Mouse (Mus musculus) thymus, adult 2 months (tissue): ENCODE data around the gene Recql5. TPM values are rescaled to one million over a fixed set of nuclear protein-coding genes. Genes with fewer than 3 reads are reported as not detected.

Experiments
- DNase-seq: peaks from one replicate; pipeline ENCODE4 v3.0.0; 2021
- H3K27ac ChIP-seq: fragments of 200-500 bp; 2 replicates; pipeline ENCODE4 v1.5.1; 2012; ENCODE audit warnings: low read length, control low read depth; ENCODE audit not compliant: control insufficient read depth, insufficient read depth
- H3K27me3 ChIP-seq: fragments of 200-500 bp; 2 replicates; pipeline ENCODE4 v1.6.1; 2012; ENCODE audit warnings: mild to moderate bottlenecking, low read length, moderate library complexity, mixed read lengths; ENCODE audit not compliant: control insufficient read depth, insufficient read depth
- H3K36me3 ChIP-seq: fragments of 200-500 bp; 2 replicates; pipeline ENCODE4 v1.6.1; 2012; ENCODE audit warnings: mild to moderate bottlenecking, low read length, moderate library complexity; ENCODE audit not compliant: control insufficient read depth, insufficient read depth
- H3K4me1 ChIP-seq: fragments of 200-500 bp; replicated peaks from 2 replicates; pipeline ENCODE4 v1.6.1; 2012; ENCODE audit warnings: low read length; ENCODE audit not compliant: control insufficient read depth, insufficient read depth
- H3K4me3 ChIP-seq: fragments of 200-500 bp; 2 replicates; pipeline ENCODE4 v1.5.1; 2012; ENCODE audit warnings: mild to moderate bottlenecking, low read length, control low read depth, moderate library complexity; ENCODE audit not compliant: control insufficient read depth, insufficient read depth
- CTCF ChIP-seq: fragments of 200-500 bp; IDR thresholded peaks from 2 replicates; pipeline ENCODE4 v1.5.1; 2012; ENCODE audit warnings: mild to moderate bottlenecking, control low read depth, low read length, moderate library complexity, borderline replicate concordance; ENCODE audit not compliant: control insufficient read depth, poor library complexity, insufficient read depth; ENCODE audit errors: extremely low read depth
- POLR2A ChIP-seq: fragments of 200-500 bp; IDR thresholded peaks from 2 replicates; pipeline ENCODE4 v1.6.1; 2012; ENCODE audit warnings: mild to moderate bottlenecking, low read length, control low read depth, moderate library complexity; ENCODE audit not compliant: control insufficient read depth, poor library complexity, insufficient read depth; ENCODE audit errors: extremely low read depth
- whole genome bisulfite sequencing: fragments of 180-500 bp; shearing (Covaris S2); methylation state at CpG from one replicate; pipeline ENCODE4 v1.1.7; 2018; 5-methylcytosine and 5-hydroxymethylcytosine counted together
- polyA plus RNA-seq: library from polyadenylated mRNA; depleted of rRNA; stranded (reverse); fragments of >200 nt; gene quantifications from 2 replicates; pipeline ENCODE4 v1.2.3, GENCODE M21; 2012

Recql5 gene
- polyA plus RNA-seq, 1 experiment = 32.4 TPM

GRCm38 (mm10) chr11:115906521-115906920 is 26.8 kb downstream of the Recql5 start:
- Histone ChIP-seq H3K4me1 (peaks cover 57% of the 10 kb centered on the region), H3K4me3 (no peak overlapping the region), H3K27me3 (no peaks in the 10 kb centered on the region), H3K36me3 (no peaks in the 10 kb centered on the region), H3K27ac (no peak overlapping the region)
- TF ChIP-seq CTCF = no peak
- no peak for TF ChIP-seq POLR2A
- no peak for DNase-seq
- WGBS = 94% methylated on average over 5 of the region's 5 CpGs

- no peak for DNase-seq
- no peak overlapping the region for H3K4me3 ChIP-seq
- no peaks in the 10 kb centered on the region for H3K36me3 ChIP-seq
- WGBS = 94% methylated on average over 3 of the region's 3 CpGs
- no peaks in the 10 kb centered on the region for H3K27me3 ChIP-seq
- H3K4me1 ChIP-seq = peaks cover 57% of the 10 kb centered on the region
- H3K27ac ChIP-seq = 0 out of 2 replicates have a peak overlapping the region, but pooled peaks have one; percentile 6
- TF ChIP-seq POLR2A = no peak
These were observed 27.2 kb downstream of the Recql5 start for GRCm38 (mm10) chr11:115906116-115906515.

GRCm38 (mm10) chr11:115904956-115905790 is 28.1 kb downstream of the Recql5 start:
- Histone ChIP-seq H3K4me1 (peaks cover 63% of the 10 kb centered on the region), H3K27ac (peak overlapping the region; percentile 58), H3K36me3 (no peaks in the 10 kb centered on the region), H3K27me3 (no peaks in the 10 kb centered on the region), H3K4me3 (peak overlapping the region; percentile 8; the same call in 1 of the 2 replicates)
- no peak for TF ChIP-seq POLR2A
- TF ChIP-seq CTCF = no peak
- no peak for DNase-seq
- WGBS = 62% methylated on average over 16 of the region's 16 CpGs

GRCm38 (mm10) chr11:115904231-115904955 is 28.9 kb downstream of the Recql5 start:
- H3K27ac ChIP-seq = peak overlapping the region; percentile 58

GRCm38 (mm10) chr11:115903384-115904230 is 29.7 kb downstream of the Recql5 start:
- H3K4me3 ChIP-seq = no peak overlapping the region
- WGBS = 64% methylated on average over 11 of the region's 11 CpGs
- peak overlapping the region; percentile 58; the same call in 1 of the 2 replicates for H3K27ac ChIP-seq
- peaks cover 78% of the 10 kb centered on the region for H3K4me1 ChIP-seq
- no peaks in the 10 kb centered on the region for H3K36me3 ChIP-seq
- no peak for DNase-seq
- no peak for TF ChIP-seq POLR2A
- no peak for TF ChIP-seq CTCF
- no peaks in the 10 kb centered on the region for H3K27me3 ChIP-seq

More at GRCm38 (mm10) chr11:115904231-115904955, 28.9 kb downstream of the Recql5 start:
- no peaks in the 10 kb centered on the region for H3K36me3 ChIP-seq
- peaks cover 70% of the 10 kb centered on the region for H3K4me1 ChIP-seq
- 62% methylated on average over 8 of the region's 8 CpGs for WGBS
- no peak for DNase-seq
- TF ChIP-seq POLR2A (no peak), CTCF (no peak)
- H3K27me3 ChIP-seq = no peaks in the 10 kb centered on the region
- H3K4me3 ChIP-seq = peak overlapping the region; percentile 8; the same call in 1 of the 2 replicates

GRCm38 (mm10) chr11:115902831-115903230 is 30.4 kb downstream of the Recql5 start:
- H3K4me3 ChIP-seq = no peak overlapping the region
- H3K27me3 ChIP-seq = no peaks in the 10 kb centered on the region
- no peaks in the 10 kb centered on the region for H3K36me3 ChIP-seq
- TF ChIP-seq CTCF (no peak), POLR2A (no peak)
- DNase-seq = no peak
- WGBS = 36% methylated on average over 1 of the region's 1 CpGs
- H3K27ac ChIP-seq = peak overlapping the region; percentile 5; the same call in 1 of the 2 replicates
- peaks cover 85% of the 10 kb centered on the region for H3K4me1 ChIP-seq
